Mouse (Mus musculus) C2C12 (cell line): ENCODE measurements at regions not wholly inside any gene's neighbourhood (a gene's known extent, or its start where the extent isn't known, plus 50 kb on each side); places are given as distances from the start of the nearest gene placed in this dataset.

ENCODE experiments used
- H3K27me3 ChIP-seq: one replicate; pipeline ENCODE4 v1.6.1; 2011; ENCODE audit not compliant: control insufficient read depth, insufficient read depth, insufficient read length
- H3K36me3 ChIP-seq: one replicate; pipeline ENCODE4 v1.6.1; 2011; ENCODE audit not compliant: control insufficient read depth, insufficient read depth
- H3K4me3 ChIP-seq: one replicate; pipeline ENCODE4 v1.5.1; 2011; ENCODE audit warnings: mild to moderate bottlenecking, control low read depth; ENCODE audit not compliant: poor library complexity, insufficient read depth, severe bottlenecking
- H3K79me2 ChIP-seq: one replicate; pipeline ENCODE4 v1.6.1; 2011; ENCODE audit not compliant: control insufficient read depth, insufficient read depth
- H3K79me3 ChIP-seq: one replicate; pipeline ENCODE4 v1.6.1; 2011; ENCODE audit warnings: low read depth, control low read depth
- H3ac ChIP-seq: one replicate; pipeline ENCODE3; 2011; ENCODE audit warnings: low read depth; ENCODE audit not compliant: control insufficient read depth, insufficient read length
- CEBPB ChIP-seq: IDR thresholded peaks from one replicate; pipeline ENCODE4 v1.6.1; 2011; ENCODE audit warnings: low read depth, mild to moderate bottlenecking, control low read depth, moderate library complexity
- CTCF ChIP-seq: IDR thresholded peaks from one replicate; pipeline ENCODE4 v1.5.1; 2011; ENCODE audit not compliant: control insufficient read depth, insufficient read depth, insufficient read length
- FOSL1 ChIP-seq: IDR thresholded peaks from one replicate; pipeline ENCODE4 v1.8.0; 2011; ENCODE audit warnings: mild to moderate bottlenecking, low read length; ENCODE audit not compliant: poor library complexity, insufficient read depth, severe bottlenecking
- MAX ChIP-seq: IDR thresholded peaks from one replicate; pipeline ENCODE4 v1.6.1; 2011; ENCODE audit warnings: mild to moderate bottlenecking, control low read depth
- MYOD1 ChIP-seq: IDR thresholded peaks from one replicate; pipeline ENCODE4 v1.6.1; 2011; ENCODE audit warnings: low read depth; ENCODE audit not compliant: control insufficient read depth, insufficient read length
- MYOG ChIP-seq: IDR thresholded peaks from one replicate; pipeline ENCODE4 v1.6.1; 2011; ENCODE audit not compliant: control insufficient read depth, insufficient read length; ENCODE audit errors: extremely low read depth
- USF1 ChIP-seq: IDR thresholded peaks from one replicate; pipeline ENCODE4 v1.6.1; 2011; ENCODE audit warnings: low read depth, mild to moderate bottlenecking, control low read depth, moderate library complexity

GRCm38 (mm10) chr16:12611106-12611505, 498.4 kb upstream of the Ercc4 start:
- Histone ChIP-seq H3K79me2 (no peaks in the 10 kb centered on the region), H3K4me3 (no peak overlapping the region), H3K36me3 (no peaks in the 10 kb centered on the region), H3ac (no peak overlapping the region), H3K27me3 (no peaks in the 10 kb centered on the region), H3K79me3 (no peaks in the 10 kb centered on the region)
- TF ChIP-seq FOSL1: no peak
- no peak for TF ChIP-seq MAX
- no peak for TF ChIP-seq CEBPB
- no peak for TF ChIP-seq USF1
- TF ChIP-seq MYOD1: no peak
- TF ChIP-seq CTCF: no peak
- TF ChIP-seq MYOG: no peak

- no peak overlapping the region for H3K4me3 ChIP-seq
- no peaks in the 10 kb centered on the region for H3K36me3 ChIP-seq
- no peak for TF ChIP-seq CEBPB
- no peaks in the 10 kb centered on the region for H3K79me2 ChIP-seq
- H3ac ChIP-seq: no peak overlapping the region
- no peaks in the 10 kb centered on the region for H3K27me3 ChIP-seq
- H3K79me3 ChIP-seq: no peaks in the 10 kb centered on the region
These were observed 491.7 kb upstream of the Ercc4 start for GRCm38 (mm10) chr16:12617781-12618180.

GRCm38 (mm10) chr16:12632533-12632932, 477.0 kb upstream of the Ercc4 start:
- Histone ChIP-seq H3K79me3 (no peaks in the 10 kb centered on the region), H3K79me2 (no peaks in the 10 kb centered on the region), H3K36me3 (no peaks in the 10 kb centered on the region), H3K4me3 (no peak overlapping the region), H3K27me3 (no peaks in the 10 kb centered on the region), H3ac (no peak overlapping the region)
- TF ChIP-seq USF1: no peak
- TF ChIP-seq MAX: no peak
- no peak for TF ChIP-seq CEBPB
- no peak for TF ChIP-seq MYOD1
- no peak for TF ChIP-seq FOSL1
- no peak for TF ChIP-seq MYOG
- no peak for TF ChIP-seq CTCF

- no peak for TF ChIP-seq CEBPB
- TF ChIP-seq USF1: no peak
- TF ChIP-seq FOSL1: no peak
- TF ChIP-seq CTCF: no peak
- TF ChIP-seq MYOG: no peak
- no peak for TF ChIP-seq MYOD1
- TF ChIP-seq MAX: no peak
- Histone ChIP-seq H3K4me3 (no peak overlapping the region), H3K36me3 (no peaks in the 10 kb centered on the region), H3ac (no peak overlapping the region), H3K27me3 (no peaks in the 10 kb centered on the region), H3K79me2 (no peaks in the 10 kb centered on the region), H3K79me3 (no peaks in the 10 kb centered on the region)
These were observed 470.4 kb upstream of the Ercc4 start for GRCm38 (mm10) chr16:12638971-12639640.

GRCm38 (mm10) chr16:12643053-12643452, 466.4 kb upstream of the Ercc4 start:
- Histone ChIP-seq H3K79me3 (no peaks in the 10 kb centered on the region), H3K27me3 (no peaks in the 10 kb centered on the region), H3ac (no peak overlapping the region), H3K36me3 (no peaks in the 10 kb centered on the region), H3K4me3 (no peak overlapping the region), H3K79me2 (no peaks in the 10 kb centered on the region)
- TF ChIP-seq CEBPB: no peak
- no peak for TF ChIP-seq CTCF
- TF ChIP-seq MYOD1: no peak
- TF ChIP-seq USF1: no peak
- TF ChIP-seq MAX: no peak
- TF ChIP-seq FOSL1: no peak
- TF ChIP-seq MYOG: no peak

GRCm38 (mm10) chr16:12644621-12645020, 464.9 kb upstream of the Ercc4 start:
- Histone ChIP-seq H3K79me2 (no peaks in the 10 kb centered on the region), H3K36me3 (no peaks in the 10 kb centered on the region), H3K4me3 (no peak overlapping the region), H3K79me3 (no peaks in the 10 kb centered on the region), H3ac (no peak overlapping the region), H3K27me3 (no peaks in the 10 kb centered on the region)
- TF ChIP-seq CEBPB (no peak), MYOG (no peak), FOSL1 (no peak), CTCF (no peak), MAX (no peak), MYOD1 (no peak), USF1 (no peak)
